Mouse (Mus musculus) spleen, postnatal 10 days (tissue): ENCODE measurements around the gene Uba1.

Experiments used
- DNase-seq, 2 experiments: peaks; one replicate each; pipeline ENCODE4 v3.0.0; 2021 to 2022; ENCODE audit warnings: low spot score in 2 of 2

Gene Uba1

GRCm38 (mm10) chrX:20658026-20658652, at the start of gene Uba1:
Gene Uba1, plus strand, starts transcription at chrX:20658326.
- peak; percentile 37 to 84 for DNase-seq

GRCm38 (mm10) chrX:20608500-20608899, 49.6 kb upstream of the Uba1 start:
- no peak for DNase-seq

GRCm38 (mm10) chrX:20616861-20617175, 41.3 kb upstream of the Uba1 start:
- peak in 1 of 2 experiments; percentile 60 for DNase-seq

- peak; percentile 73 to 83 for DNase-seq
Observed at GRCm38 (mm10) chrX:20617176-20617902, 40.8 kb upstream of the Uba1 start, which contains the start of the genes Rbm10 and Ndufb11. Gene Rbm10, plus strand, starts transcription at chrX:20617503. Gene Ndufb11, minus strand, starts transcription at chrX:20617619.

GRCm38 (mm10) chrX:20617903-20618399, 40.2 kb upstream of the Uba1 start:
- no peak for DNase-seq

- DNase-seq: no peak
Observed at GRCm38 (mm10) chrX:20638141-20638540, 20.0 kb upstream of the Uba1 start.

- no peak for DNase-seq
Observed at GRCm38 (mm10) chrX:20644780-20645179, 13.3 kb upstream of the Uba1 start.

GRCm38 (mm10) chrX:20657593-20657992, 533 bp upstream of the Uba1 start:
- DNase-seq: no peak

GRCm38 (mm10) chrX:20658891-20659406, 823 bp downstream of the Uba1 start:
- DNase-seq: peak; percentile 14 to 28

GRCm38 (mm10) chrX:20662317-20662715, 4.2 kb downstream of the Uba1 start:
- no peak for DNase-seq

GRCm38 (mm10) chrX:20662716-20663443, 4.8 kb downstream of the Uba1 start:
- peak; percentile 68 to 85 for DNase-seq

GRCm38 (mm10) chrX:20663444-20663790, 5.3 kb downstream of the Uba1 start:
- DNase-seq: no peak

- peak; percentile 65 to 84 for DNase-seq
Observed at GRCm38 (mm10) chrX:20687519-20688067, 29.5 kb downstream of the Uba1 start, which contains the start of gene Cdk16. Gene Cdk16, plus strand, starts transcription at chrX:20687954.

GRCm38 (mm10) chrX:20688068-20688547, 30.0 kb downstream of the Uba1 start:
- peak; percentile 74 to 82 for DNase-seq

- peak; percentile 50 to 69 for DNase-seq
Observed at GRCm38 (mm10) chrX:20688615-20689014, 30.5 kb downstream of the Uba1 start.

- no peak for DNase-seq
Observed at GRCm38 (mm10) chrX:20691566-20691965, 33.4 kb downstream of the Uba1 start.

- DNase-seq: no peak
Observed at GRCm38 (mm10) chrX:20692616-20693015, 34.5 kb downstream of the Uba1 start.

- DNase-seq: no peak
Observed at GRCm38 (mm10) chrX:20695842-20696241, 37.7 kb downstream of the Uba1 start.

- no peak for DNase-seq
Observed at GRCm38 (mm10) chrX:20703741-20704290, 45.7 kb downstream of the Uba1 start, which contains the start of gene Usp11. Gene Usp11, plus strand, starts transcription at chrX:20703906.

- peak; percentile 46 to 68 for DNase-seq
Observed at GRCm38 (mm10) chrX:20704295-20705082, 46.4 kb downstream of the Uba1 start.

- no peak for DNase-seq
Observed at GRCm38 (mm10) chrX:20705083-20705402, 46.9 kb downstream of the Uba1 start.
